Comparison of ENCODE assay signal across 7 mouse cellular contexts in the genomic region with DNA sequence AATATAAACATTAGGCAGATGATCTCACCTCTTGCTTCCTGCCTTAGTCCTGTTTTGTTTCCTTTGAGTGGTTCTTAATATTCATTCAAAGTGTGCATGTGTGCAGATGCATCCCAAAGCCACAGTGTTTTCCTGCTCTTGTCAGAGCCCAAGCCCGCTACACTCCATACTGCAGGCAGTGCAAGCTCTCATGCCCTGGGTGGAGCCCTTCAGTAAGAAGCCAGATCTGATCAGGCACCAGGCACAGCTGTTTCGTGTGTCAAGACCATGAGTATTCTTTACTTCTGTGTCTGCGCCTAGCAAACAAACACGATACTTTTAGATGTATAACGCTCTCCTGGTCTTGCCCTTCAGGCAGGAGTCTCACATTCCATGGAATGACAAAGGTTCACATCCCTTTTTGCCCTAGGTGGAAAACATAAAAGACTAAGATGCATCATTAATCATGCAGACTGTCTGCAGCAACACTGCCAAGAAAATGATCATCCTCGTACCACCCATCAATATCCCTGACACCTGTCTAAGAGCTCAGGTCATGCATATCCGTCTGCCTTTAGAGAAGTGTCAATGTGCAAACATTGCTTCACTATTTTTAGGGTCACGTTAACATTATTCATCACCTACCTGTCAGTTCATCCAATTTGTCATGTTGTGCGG.
A peak's percentile ranks its signal among the peaks of the same experiment; 100 is the strongest.
DNase-seq lines count a peak whose midpoint lies in the region; ATAC-seq lines count a peak whose summit lies in the region.

No protein-coding gene starts in this region.

- no peaks in the 10 kb centered on the region for H3K27me3 ChIP-seq in hindbrain, embryonic 15.5 days
- no peaks in the 10 kb centered on the region for H3K27me3 ChIP-seq in neural tube, embryonic 14.5 days (ENCODE audit: control insufficient read depth, insufficient read depth, low read length)
- H3K27me3 ChIP-seq in forebrain, embryonic 15.5 days, result no peaks in the 10 kb centered on the region

- peak; percentile 14 for DNase-seq in left cerebral cortex, adult 11 months (ENCODE audit: low spot score)
- no peak for DNase-seq in left cerebral cortex, adult 18-20 months (ENCODE audit: low spot score in 2 of 2)
- DNase-seq in heart, adult 9 months (ENCODE audit: low spot score in 2 of 2), result peak; percentile 39 to 55

- no peak overlapping the region for H3K4me2 ChIP-seq in hindbrain, embryonic 15.5 days
- H3K4me2 ChIP-seq in neural tube, embryonic 14.5 days (ENCODE audit: low read depth, low read length), result no peak overlapping the region
- H3K4me2 ChIP-seq in forebrain, embryonic 15.5 days (replicated peaks), result no peak overlapping the region

- ATAC-seq in hindbrain, embryonic 15.5 days (ENCODE audit: low FRiP score, low read depth), result peak; percentile 73; the same call in 1 of the 2 replicates
- peak; percentile 54; the same call in 1 of the 2 replicates for ATAC-seq in neural tube, embryonic 14.5 days (ENCODE audit: low read depth)
- no peak for ATAC-seq in activated CD4-positive, CD25-positive, alpha-beta regulatory T cell, adult 4 months
- no peak for ATAC-seq in forebrain, embryonic 15.5 days (replicated peaks)

- peak overlapping the region; percentile 51; the same call in 1 of the 2 replicates for H3K27ac ChIP-seq in hindbrain, embryonic 15.5 days (replicated peaks)
- H3K27ac ChIP-seq in neural tube, embryonic 14.5 days (ENCODE audit: low read depth, low read length), result no peak overlapping the region
- H3K27ac ChIP-seq in forebrain, embryonic 15.5 days (replicated peaks), result no peak overlapping the region

- no peak overlapping the region for H3K9ac ChIP-seq in hindbrain, embryonic 15.5 days
- no peak overlapping the region for H3K9ac ChIP-seq in neural tube, embryonic 14.5 days (replicated peaks; ENCODE audit: low read depth, low read length)
- H3K9ac ChIP-seq in forebrain, embryonic 15.5 days (replicated peaks), result no peak overlapping the region

- H3K36me3 ChIP-seq in hindbrain, embryonic 15.5 days, result no peaks in the 10 kb centered on the region
- H3K36me3 ChIP-seq in neural tube, embryonic 14.5 days (ENCODE audit: control insufficient read depth, insufficient read depth, low read length), result no peaks in the 10 kb centered on the region
- no peaks in the 10 kb centered on the region for H3K36me3 ChIP-seq in forebrain, embryonic 15.5 days

- 45% methylated on average over 9 of the region's 9 CpGs for WGBS in hindbrain, embryonic 15.5 days
- WGBS in neural tube, embryonic 14.5 days, result 52% methylated on average over 9 of the region's 9 CpGs
- 76% methylated on average over 9 of the region's 9 CpGs for WGBS in forebrain, embryonic 15.5 days

- peaks cover 11% of the 10 kb centered on the region for H3K4me1 ChIP-seq in hindbrain, embryonic 15.5 days (replicated peaks)
- H3K4me1 ChIP-seq in neural tube, embryonic 14.5 days (ENCODE audit: control insufficient read depth, insufficient read depth, low read length), result no peaks in the 10 kb centered on the region
- H3K4me1 ChIP-seq in forebrain, embryonic 15.5 days, result no peaks in the 10 kb centered on the region

- no peaks in the 10 kb centered on the region for H3K9me3 ChIP-seq in hindbrain, embryonic 15.5 days
- H3K9me3 ChIP-seq in neural tube, embryonic 14.5 days (ENCODE audit: control insufficient read depth, low read length), result no peaks in the 10 kb centered on the region
- H3K9me3 ChIP-seq in forebrain, embryonic 15.5 days, result no peaks in the 10 kb centered on the region

- no peak overlapping the region for H3K4me3 ChIP-seq in hindbrain, embryonic 15.5 days
- no peak overlapping the region for H3K4me3 ChIP-seq in neural tube, embryonic 14.5 days (ENCODE audit: low read depth, low read length)
- H3K4me3 ChIP-seq in forebrain, embryonic 15.5 days, result no peak overlapping the region

Comparison
In these comparisons a context has a peak if more than half of its experiments do, and no peak if none do; other contexts are left out.
1. DNase-seq: peak in left cerebral cortex, adult 11 months (single experiment) and heart, adult 9 months (2 of 2); none in left cerebral cortex, adult 18-20 months (0 of 2).
2. ATAC-seq: peak in hindbrain, embryonic 15.5 days (single experiment) and neural tube, embryonic 14.5 days (single experiment); none in activated CD4-positive, CD25-positive, alpha-beta regulatory T cell, adult 4 months (single experiment) and forebrain, embryonic 15.5 days (single experiment).